Mouse (Mus musculus) liver, postnatal 0 days (tissue): Measurements from ENCODE around the gene Stag1.

Experiments
- CTCF ChIP-seq: sonication (generic); IDR thresholded peaks from 2 replicates; pipeline ENCODE4 v1.5.1; 2016; ENCODE audit warnings: antibody characterized with exemption, low read depth
- EP300 ChIP-seq: IDR thresholded peaks from 2 replicates; pipeline ENCODE4 v1.6.1; 2016; ENCODE audit warnings: antibody characterized with exemption, low read depth, mild to moderate bottlenecking

- TF ChIP-seq CTCF (no peak), EP300 (no peak)
Observed at GRCm38 (mm10) chr9:100942042-100942441, 344.4 kb downstream of the Stag1 start.
